Mouse (Mus musculus) erythroid progenitor cell, adult 5-6 weeks (primary cell): ENCODE data around the gene Clint1. TPM values are rescaled to one million over a fixed set of nuclear protein-coding genes. Genes with fewer than 3 reads are reported as not detected.

Source experiments
- ATAC-seq: replicated peaks from 2 replicates; pipeline ENCODE4 v1.8.0; 2016; ENCODE audit warnings: moderate number of reproducible peaks, mild to moderate bottlenecking, moderate TSS enrichment, inconsistent platforms; ENCODE audit not compliant: poor library complexity, low FRiP score, severe bottlenecking
- total RNA-seq, 2 experiments: library from RNA; stranded (forward) in 1 of 2; stranded (reverse) in 1 of 2; fragments of 150-400 nt in 1 of 2; fragments of 186-747, 209-891 nt in 1 of 2; gene quantifications; 2 replicates each; pipeline versions ENCODE4 v1.2.3 to v1.2.4; 2015 to 2017; ENCODE audit warnings: low replicate concordance in 2 of 2

Clint1 gene
- total RNA-seq, 2 experiments from 2014 or later: 36.9 to 46.5 TPM

DNA sequence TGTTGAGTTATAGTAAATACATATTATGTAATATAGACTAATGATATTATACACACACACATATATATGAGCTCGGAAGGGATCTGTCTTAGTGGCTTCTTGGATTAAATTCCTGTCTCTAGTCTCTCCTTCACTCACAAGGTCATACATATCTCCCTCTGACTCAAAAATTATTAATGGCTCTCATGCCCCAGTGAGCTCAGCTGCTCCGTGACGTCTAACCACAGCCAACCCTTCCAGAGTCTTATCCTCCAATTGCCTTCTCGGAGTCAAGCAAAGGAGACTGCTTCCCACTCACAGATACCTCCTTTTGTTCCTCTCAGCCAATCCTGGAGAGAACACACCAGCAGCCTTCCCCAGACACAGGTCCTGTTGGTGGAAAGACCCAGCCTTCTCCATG is 67.0 kb downstream of the Clint1 start:
- ATAC-seq: no peak

DNA sequence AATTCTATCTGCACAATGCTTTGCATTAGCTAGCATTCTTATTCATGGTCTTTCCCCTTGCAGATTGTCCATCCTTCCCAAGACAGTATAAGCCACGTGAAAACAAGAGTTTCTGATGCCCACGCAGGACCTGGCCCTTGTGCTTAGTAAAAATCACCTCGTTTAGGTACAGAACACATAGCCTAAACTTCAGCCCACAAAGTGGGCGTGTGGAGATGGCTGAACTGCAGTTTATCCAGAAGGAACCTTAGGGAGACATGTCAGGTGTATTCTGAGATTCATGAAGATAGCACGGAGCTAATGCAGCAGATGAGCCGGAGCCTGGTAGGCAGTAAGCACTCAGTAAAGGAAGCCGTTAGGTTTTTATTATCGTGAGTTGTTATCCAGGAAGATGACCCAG is 69.2 kb downstream of the Clint1 start:
- ATAC-seq: no peak

DNA sequence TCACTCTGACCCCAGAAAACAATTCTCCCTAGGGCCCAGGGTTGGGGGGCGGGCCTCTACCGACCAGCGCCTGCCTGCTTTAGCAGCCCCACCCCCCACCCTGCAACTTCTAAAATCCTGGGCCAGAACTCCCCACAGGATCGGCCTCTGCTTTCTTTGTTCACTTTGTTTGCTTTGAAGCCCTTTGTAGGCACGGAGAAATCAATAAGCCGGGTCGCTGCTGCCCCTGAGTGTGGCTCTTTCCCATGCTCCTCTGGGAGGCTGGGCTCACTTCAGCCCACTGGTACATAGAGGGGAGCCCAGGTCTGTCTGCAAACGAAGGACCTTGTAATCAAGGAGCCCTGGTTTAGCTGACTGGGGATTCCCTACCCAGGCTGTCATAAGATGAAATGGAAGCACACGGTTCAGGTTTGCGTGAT is 69.6 kb downstream of the Clint1 start:
- ATAC-seq: no peak

DNA sequence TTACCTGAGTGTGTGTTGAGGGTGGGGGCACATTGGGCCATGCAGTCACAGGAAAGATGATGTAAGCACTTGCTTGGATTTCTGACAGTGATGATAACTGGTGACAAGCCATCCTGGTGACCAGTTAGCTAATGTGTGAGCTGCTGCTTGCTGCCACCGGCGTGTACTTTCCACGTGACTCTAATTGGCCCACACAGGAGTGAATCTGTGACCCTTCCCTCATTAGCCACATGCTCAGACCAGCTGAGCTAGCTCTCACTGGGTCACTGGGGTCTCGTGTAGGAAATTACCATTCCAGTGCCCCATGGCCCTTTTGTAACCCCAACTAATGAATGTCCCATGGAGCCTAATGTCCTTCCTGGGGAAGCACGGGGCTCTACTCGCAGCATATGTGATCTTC is 73.6 kb downstream of the Clint1 start:
- no peak for ATAC-seq

DNA sequence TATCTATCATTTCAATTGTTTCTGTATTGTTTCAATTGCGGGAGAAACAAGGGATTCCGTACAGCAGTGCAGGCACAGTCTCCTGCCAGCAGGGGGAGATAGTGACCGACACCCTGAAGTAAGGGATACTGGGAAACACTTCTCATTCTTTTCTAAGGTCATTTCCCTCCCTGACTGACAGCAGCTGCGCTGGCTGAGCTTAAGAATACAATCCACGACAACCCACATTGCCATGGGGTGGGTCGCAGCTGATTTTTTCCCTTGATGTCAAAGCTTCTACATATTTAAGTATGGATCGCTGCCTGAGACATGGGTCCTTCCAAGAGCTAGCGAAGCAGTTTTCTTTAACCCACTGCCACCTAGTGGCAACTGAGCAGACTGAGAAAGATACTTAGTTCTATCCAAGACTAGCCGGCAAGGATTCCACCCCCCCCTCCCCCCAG is 74.8 kb downstream of the Clint1 start:
- peak; percentile 94 for ATAC-seq

DNA sequence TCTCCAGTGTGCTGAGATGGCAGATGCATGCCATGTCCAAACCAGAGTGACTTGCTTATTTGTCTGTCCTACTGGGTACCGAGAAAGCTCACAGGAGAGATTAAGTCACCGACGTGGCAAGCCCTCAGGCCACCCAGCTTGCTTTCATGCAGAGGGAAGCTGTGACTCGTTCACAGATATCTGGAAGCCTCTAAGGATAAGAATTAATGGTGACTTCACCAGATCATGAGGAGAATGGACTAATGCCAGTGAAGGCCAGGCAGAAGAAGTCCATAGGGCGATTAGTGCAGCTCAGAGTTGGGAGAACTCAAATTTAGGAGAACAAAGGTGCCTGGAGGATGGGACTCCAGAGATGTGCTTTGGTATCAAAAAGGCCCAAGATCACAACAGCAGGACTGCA is 75.6 kb downstream of the Clint1 start:
- no peak for ATAC-seq

DNA sequence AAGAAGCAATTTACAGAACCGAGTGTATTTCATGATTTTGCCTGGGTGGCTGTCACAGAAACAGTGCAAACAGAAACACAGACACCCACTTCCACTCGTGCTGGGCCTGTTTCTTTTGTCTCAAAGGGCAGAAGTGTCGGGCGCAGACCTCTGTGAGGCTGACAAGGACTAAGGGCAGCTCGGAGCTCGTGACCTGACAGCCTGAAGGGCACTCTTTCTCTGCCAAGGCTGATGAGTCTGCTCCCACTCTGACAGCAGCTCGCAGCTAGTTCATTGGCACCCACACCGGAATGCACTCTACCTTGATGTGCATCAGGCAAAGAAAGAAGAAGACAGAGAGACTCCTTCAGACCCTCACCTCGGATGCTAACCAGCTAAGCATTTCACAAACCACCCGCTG is 77.7 kb downstream of the Clint1 start:
- no peak for ATAC-seq

DNA sequence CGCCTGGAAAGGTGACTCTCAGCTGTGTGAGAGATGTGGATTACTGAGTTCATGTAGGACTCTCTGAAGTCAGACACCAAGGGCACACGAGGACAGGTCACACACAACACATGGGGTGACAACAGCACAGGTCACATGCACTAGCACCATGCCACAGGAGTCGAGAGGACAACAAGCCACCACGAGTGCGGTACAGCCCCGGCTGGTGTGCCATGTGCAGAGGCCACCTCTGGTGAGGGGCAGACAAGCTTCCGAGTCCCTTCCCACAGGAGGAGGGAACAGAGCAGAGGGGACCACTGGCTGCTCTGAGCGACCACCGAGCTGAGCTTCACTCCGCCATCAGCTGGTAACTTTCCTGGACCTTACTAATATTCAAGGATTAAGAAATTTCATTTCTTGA is 80.9 kb downstream of the Clint1 start:
- ATAC-seq: no peak

DNA sequence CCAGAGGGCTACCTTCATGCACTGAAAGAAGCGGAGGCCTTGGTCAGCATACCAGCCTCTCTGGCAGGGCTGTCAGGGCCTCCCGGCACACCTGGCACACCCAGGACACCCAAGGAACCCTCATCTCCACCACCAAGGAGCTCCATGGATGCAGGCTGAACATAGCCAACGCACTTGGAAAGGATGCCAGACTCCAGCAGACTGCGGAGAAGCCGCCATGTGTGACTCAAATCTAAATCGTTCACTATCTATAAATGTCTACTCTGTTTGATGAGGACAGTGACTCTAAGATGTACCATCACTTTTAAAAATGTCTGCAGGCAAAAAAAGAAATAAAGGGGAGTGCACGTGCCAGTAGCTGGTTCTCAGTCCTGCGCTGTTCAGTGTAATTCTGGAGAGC is 85.6 kb downstream of the Clint1 start:
- no peak for ATAC-seq

DNA sequence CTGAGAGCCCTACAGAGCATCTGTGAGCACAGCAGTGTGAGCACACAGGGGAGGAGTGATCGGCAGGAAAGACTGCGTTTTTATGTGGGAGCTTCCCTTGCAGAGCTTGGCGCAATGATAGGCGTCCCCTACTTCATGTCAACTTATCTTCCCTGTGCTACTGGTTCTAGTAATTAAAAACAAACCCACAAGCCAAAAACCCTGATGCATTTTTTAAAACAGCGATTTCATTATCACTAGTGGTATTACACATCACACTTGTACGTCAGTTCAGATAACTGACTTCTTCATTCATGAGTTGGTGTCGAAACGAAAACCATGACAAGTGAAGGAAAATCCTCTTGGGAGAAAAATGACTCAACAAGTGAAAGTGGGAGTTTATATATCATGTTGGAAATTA is 87.1 kb downstream of the Clint1 start:
- ATAC-seq: no peak

DNA sequence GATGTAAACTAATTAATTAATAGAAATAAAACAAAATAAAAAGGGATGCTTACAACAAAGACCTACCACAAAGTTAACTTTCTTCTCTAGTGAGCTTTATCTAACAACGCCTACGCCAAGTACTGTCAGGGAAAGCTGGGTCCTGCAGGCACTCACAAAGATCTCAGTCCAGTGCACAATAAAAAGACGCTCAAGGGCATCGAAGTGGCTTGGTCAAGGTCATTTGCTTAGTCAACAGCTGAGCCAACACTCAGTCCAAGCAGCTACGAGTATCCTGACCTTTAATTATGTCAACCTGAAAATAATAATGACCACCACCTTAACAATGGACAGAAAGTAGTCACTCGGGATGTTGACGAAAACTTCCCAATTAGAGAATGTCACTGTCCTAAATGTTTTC is 90.4 kb downstream of the Clint1 start:
- ATAC-seq: no peak

DNA sequence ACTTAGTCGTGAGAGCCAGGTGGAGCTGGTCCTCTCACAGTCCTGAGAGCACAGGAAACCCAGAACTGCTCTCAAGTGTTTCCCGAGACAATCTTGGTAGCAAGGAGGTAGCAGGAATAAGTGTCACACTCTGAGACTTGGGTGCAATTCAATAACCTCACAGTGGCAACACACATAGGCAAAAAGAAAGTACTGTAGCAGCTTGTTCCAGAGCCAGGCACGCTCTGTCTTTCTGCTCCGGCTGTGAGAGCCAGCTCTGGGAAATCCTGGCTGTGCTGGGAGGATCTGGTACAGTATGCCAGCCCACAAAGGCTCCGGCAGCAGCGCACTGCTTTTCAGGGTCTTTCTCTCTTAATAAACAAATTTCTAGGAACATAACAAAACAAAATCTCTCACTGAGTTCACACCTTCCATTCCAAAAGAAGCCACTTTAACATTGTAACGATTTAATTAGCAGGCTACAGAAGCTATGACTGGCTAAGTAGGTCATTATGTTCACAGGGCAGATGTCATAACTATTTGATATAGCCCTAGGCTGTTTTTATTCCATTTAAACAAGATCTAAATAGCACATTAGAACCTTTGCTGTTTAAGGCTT is 91.4 kb downstream of the Clint1 start:
- ATAC-seq: no peak

DNA sequence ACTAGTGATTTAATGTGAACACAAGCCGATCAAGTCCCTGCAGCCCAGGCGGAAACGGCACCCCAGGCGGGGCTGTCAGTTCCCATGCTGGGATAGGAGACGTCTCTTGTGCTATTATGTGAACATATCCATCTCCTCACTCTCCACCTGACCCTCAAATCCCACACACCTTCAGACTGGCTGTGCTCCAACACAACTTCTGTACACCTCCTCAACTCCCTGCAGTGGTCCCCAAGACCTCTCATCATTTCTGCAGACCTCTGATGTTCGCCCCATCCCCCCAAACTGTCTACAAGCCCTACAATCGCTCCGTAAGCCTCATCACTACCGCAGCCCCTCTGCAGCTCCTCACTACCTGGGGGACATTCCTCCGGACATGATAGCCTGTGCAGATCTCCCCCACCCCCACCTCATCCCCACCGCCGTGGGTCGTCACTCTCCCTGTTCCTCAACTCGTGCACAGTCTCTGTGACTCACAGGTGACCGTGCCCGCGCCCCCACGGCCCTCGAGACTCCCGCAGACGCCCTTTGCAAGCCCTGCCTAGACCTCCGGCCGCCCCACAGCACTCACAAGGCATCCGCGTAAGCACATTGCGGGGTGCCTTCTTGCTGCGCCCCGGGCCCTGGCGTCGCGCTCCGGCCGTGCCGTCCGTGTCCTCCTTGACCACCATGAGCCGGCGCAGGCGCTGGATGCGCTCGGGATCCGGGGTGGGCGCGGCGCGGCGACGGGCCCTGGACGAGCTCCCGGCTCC is 92.2 kb downstream of the Clint1 start:
- ATAC-seq: peak; percentile 33; the same call in 1 of the 2 replicates

DNA sequence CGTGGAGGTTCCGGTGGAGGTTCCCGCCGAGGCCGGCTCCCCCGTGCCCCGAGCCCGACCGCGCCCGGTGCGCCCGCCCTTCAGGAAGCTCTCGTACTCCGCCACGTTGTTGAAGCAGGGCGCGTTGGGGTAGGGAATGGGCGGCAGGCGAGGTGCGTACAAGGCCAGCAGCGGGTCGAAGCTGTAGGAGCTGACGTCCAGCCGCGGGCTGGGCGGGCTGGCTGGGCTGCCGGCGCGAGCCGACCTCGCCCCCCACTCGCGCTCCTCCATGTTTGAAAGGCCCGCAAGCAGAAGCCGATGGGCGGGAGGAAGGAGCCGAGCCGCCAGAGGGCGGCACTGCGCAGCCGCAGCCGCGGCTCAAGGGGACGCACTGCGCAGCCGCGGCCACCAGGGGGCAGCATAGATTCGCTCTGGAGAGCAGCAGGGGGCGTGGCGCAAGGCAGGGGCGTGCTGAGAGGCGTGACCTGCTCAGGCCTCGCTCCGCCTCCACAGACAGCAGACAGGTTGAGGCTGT is 92.8 kb downstream of the Clint1 start, which contains the start of gene Lsm11:
TSS of gene Lsm11 (minus strand) at position 293 of the 514 bp plus-strand sequence.
- ATAC-seq: peak; percentile 92

DNA sequence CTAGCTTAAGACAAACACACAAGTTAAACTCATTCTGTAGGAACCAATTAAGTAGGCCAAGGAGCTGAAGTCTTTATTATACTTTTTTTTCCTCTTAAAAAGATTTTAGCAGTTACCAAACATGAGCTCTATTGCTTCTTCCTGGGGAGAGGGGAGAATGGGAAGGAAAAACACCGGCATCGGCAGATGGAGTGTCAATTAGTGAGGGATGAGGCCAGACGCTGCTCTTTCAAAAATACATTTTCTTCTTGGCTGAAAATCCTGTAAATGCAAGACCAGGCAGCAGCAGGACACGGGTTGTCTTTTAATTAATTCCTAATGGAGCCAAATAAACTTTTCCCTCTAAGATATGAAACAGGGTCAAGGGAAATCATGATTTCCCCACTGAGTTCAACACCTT is 94.9 kb downstream of the Clint1 start:
- no peak for ATAC-seq

DNA sequence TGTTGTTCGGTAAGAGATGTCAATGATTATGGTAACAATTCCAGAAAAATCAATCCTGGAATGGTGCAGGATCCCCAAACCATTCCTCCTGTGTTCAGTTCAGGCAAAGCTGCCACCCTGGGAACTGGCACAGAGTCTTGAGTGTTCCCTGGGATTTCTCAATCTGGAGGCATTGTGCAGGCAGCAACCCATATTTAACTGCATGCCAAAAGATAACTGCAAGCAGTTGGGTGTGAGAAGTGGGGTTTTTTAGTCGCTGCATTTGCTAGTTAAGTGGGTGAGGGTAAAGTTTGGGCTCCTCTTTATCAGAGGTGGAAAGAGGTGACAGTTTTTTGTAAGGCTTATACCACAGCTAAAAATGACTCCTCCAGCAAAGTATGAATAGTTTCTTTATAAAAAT is 95.6 kb downstream of the Clint1 start:
- no peak for ATAC-seq

DNA sequence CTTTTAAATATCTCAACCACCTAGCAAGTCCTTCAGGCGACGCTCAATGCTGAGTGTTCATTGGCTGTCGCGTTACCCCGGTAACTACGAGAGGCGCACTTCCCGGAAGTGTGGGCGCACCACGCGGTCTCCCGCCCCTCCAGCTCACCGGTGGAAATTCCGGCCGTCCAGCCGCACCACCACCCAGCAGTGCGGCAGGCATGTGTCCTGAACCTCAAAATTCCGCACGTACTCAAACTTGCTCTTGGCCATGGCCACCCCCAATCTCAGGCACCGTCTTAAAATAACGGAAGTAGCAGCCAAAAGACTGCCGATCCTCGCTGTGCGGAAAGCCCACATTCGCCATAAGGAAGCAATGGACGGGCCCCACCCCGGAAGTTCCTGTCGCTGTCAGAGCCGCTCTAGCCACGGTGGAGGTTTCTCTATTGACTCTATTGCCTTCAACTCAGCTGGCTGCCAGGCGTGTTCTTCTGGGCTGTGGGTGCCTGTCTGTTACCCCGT is 103.3 kb downstream of the Clint1 start, which contains the start of gene Thg1l:
TSS of gene Thg1l (minus strand) at position 368 of the 501 bp plus-strand sequence.
- peak; percentile 98 for ATAC-seq

DNA sequence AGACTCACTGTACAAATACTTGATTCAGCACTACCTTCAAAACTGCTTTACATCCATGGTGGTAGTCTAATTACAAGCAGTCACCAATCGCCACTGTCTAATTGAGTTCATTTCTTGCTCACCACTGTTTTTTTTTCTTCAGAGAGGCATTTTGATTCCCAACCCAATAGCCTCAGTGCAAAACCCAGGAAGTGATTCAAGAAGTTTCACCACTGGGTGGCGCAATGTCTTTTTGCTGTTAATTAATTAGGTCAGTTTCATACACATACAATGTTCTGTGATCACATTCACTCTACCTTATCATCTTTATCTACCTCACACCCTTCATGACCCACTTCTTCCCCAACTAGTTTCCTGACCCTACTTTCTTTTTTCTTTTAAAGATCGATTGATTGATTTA is 107.7 kb downstream of the Clint1 start:
- no peak for ATAC-seq

DNA sequence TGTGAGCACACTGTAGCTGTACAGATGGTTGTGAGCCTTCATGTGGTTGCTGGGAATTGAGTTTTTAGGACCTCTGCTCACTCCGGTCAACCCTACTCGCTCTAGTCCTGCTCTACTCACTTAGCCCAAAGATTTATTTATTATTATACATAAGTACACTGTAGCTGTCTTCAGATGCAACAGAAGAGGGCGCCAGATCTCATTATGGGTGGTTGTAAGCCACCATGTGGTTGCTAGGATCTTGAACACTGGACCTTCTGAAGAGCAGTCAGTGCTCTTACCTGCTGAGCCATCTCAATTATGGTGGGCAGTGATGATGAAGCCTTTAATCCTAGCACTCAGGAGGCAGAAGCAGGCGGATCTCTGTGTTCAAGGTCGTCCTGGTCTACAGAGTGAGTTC is 108.2 kb downstream of the Clint1 start:
- no peak for ATAC-seq
